Mouse (Mus musculus) stomach, embryonic 16.5 days (tissue): ENCODE results near the gene Tmem107. TPM values are rescaled to one million over a fixed set of nuclear protein-coding genes. Genes with fewer than 3 reads are reported as not detected.

Source experiments
- ATAC-seq: fragments of 200-750 bp; cut with Nextera tagmentation; 2 replicates; pipeline ENCODE4 v1.8.0; 2017; ENCODE audit warnings: moderate number of reproducible peaks, moderate TSS enrichment; ENCODE audit not compliant: insufficient read depth, low FRiP score
- H3K27ac ChIP-seq: fragments of 300-500 bp; sonication (generic); 2 replicates; pipeline ENCODE4 v1.5.1; 2014; ENCODE audit warnings: low read length
- H3K27me3 ChIP-seq: fragments of 300-500 bp; sonication (generic); 2 replicates; pipeline ENCODE4 v1.6.1; 2014; ENCODE audit warnings: low read length, control low read depth, mixed read lengths; ENCODE audit not compliant: control insufficient read depth, insufficient read depth
- H3K36me3 ChIP-seq: fragments of 300-500 bp; sonication (generic); 2 replicates; pipeline ENCODE4 v1.6.1; 2014; ENCODE audit warnings: low read length; ENCODE audit not compliant: control insufficient read depth, insufficient read depth
- H3K4me1 ChIP-seq: fragments of 300-500 bp; sonication (generic); 2 replicates; pipeline ENCODE4 v1.6.1; 2014; ENCODE audit warnings: low read length, control low read depth, mixed read lengths; ENCODE audit not compliant: control insufficient read depth, insufficient read depth
- H3K4me2 ChIP-seq: fragments of 300-500 bp; sonication (generic); 2 replicates; pipeline ENCODE4 v1.6.1; 2014; ENCODE audit warnings: low read depth, low read length, mixed read lengths
- H3K4me3 ChIP-seq: fragments of 300-500 bp; sonication (generic); replicated peaks from 2 replicates; pipeline ENCODE4 v1.5.1; 2014; ENCODE audit warnings: mild to moderate bottlenecking, low read length
- H3K9ac ChIP-seq: fragments of 300-500 bp; sonication (generic); 2 replicates; pipeline ENCODE4 v1.6.1; 2014; ENCODE audit warnings: low read length
- H3K9me3 ChIP-seq: fragments of 300-500 bp; sonication (generic); replicated peaks from 2 replicates; pipeline ENCODE4 v1.6.1; 2016; ENCODE audit warnings: low read length, control low read depth; ENCODE audit not compliant: control insufficient read depth
- WGBS: fragments of 180-500 bp; shearing (Covaris S2); extraction: QIAGEN DNeasy Blood & Tissue Kit; methylation state at CpG from one replicate; pipeline ENCODE4 v1.1.7; 2014; 5-methylcytosine and 5-hydroxymethylcytosine counted together
- polyA plus RNA-seq: library from polyadenylated mRNA; unstranded; fragments of >200 nt; fragmentation: Nextera tagmentation; extraction: Ambion mirVana; gene quantifications from 2 replicates; pipeline ENCODE4 v1.2.1, GENCODE M21; 2015

The Tmem107 gene
- polyA plus RNA-seq, 1 experiment from 2014 or later = 62.1 TPM

GRCm38 (mm10) chr11:69105227-69105626, 34.6 kb downstream of the Tmem107 start:
- Histone ChIP-seq H3K4me2 (no peak overlapping the region), H3K9me3 (no peaks in the 10 kb centered on the region), H3K4me1 (peaks cover 4% of the 10 kb centered on the region), H3K27ac (no peak overlapping the region), H3K4me3 (no peak overlapping the region), H3K27me3 (no peaks in the 10 kb centered on the region), H3K9ac (no peak overlapping the region), H3K36me3 (peaks cover 48% of the 10 kb centered on the region)
- 83% methylated on average over 6 of the region's 6 CpGs for WGBS
- no peak for ATAC-seq

DNA sequence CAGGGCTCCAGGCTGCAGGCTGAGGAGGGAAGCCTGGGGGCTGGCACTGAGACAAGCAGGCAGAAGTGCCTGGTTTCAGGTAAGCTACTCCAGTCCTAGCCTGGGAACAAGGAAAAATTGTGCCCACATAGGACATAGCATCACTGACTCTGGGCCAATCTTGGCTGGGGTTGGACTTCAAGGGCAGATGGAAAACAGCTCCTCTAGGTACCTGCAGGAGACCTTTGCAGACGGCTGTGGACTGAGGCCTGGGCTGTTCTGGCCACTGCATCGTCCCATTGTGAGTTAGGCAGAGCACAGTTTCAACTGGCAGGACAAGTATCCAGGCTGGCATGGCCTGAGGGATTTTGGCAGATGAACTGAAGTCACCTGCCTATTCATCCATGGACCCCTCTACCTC, 35.2 kb downstream of the Tmem107 start:
- Histone ChIP-seq H3K27me3 (no peaks in the 10 kb centered on the region), H3K9me3 (no peaks in the 10 kb centered on the region), H3K4me2 (no peak overlapping the region), H3K27ac (no peak overlapping the region), H3K4me3 (no peak overlapping the region), H3K36me3 (peaks cover 47% of the 10 kb centered on the region), H3K4me1 (no peaks in the 10 kb centered on the region), H3K9ac (no peak overlapping the region)
- 88% methylated on average over 2 of the region's 2 CpGs for WGBS
- no peak for ATAC-seq

DNA sequence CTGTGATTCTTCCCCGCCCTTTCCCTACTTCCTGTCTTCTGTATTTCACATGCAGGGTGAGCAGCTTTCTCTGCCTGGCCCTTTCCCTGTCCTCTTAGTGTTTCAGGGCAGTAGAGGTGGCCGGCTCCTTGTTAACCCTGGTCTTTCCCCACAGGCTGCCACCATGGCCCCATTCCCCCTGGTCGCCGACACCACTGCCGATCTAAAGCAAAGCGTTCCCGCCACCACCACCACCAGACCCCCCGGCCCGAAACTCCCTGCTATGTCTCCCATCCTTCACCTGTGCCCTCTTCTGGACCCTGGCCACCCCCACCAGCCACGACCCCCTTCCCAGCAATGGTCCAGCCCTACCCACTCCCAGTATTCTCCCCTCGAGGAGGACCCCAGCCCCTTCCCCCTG, 35.7 kb downstream of the Tmem107 start:
- H3K27me3 ChIP-seq = no peaks in the 10 kb centered on the region
- H3K9ac ChIP-seq = no peak overlapping the region
- H3K9me3 ChIP-seq = no peaks in the 10 kb centered on the region
- peaks cover 42% of the 10 kb centered on the region for H3K36me3 ChIP-seq
- 92% methylated on average over 11 of the region's 11 CpGs for WGBS
- H3K4me3 ChIP-seq = no peak overlapping the region
- H3K27ac ChIP-seq = no peak overlapping the region
- no peak overlapping the region for H3K4me2 ChIP-seq
- no peaks in the 10 kb centered on the region for H3K4me1 ChIP-seq
- no peak for ATAC-seq

- WGBS = 87% methylated on average over 11 of the region's 11 CpGs
- no peak overlapping the region for H3K27ac ChIP-seq
- no peak for ATAC-seq
- no peaks in the 10 kb centered on the region for H3K4me1 ChIP-seq
- H3K9me3 ChIP-seq = no peaks in the 10 kb centered on the region
- no peak overlapping the region for H3K4me3 ChIP-seq
- H3K27me3 ChIP-seq = no peaks in the 10 kb centered on the region
- no peak overlapping the region for H3K4me2 ChIP-seq
- peaks cover 38% of the 10 kb centered on the region for H3K36me3 ChIP-seq
- no peak overlapping the region for H3K9ac ChIP-seq
These were observed 36.2 kb downstream of the Tmem107 start for GRCm38 (mm10) chr11:69106842-69107241.

DNA sequence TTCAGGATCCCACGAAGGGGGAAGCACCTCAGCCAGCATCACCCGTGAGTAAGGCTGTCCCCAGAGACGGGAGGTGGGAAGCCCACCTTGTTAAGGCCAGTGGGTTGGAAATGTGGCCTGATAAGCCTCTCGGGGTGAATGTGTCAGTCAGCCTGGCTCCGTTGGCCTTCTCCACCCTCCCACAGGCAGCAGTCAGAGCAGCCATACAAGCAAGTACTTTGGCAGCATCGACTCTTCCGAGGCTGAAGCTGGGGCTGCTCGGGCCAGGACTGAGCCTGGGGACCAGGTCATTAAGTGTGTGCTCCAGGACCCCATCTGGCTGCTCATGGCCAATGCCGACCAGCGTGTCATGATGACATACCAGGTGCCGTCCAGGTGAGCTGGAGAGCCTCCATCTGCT, 37.1 kb downstream of the Tmem107 start:
- H3K27ac ChIP-seq = no peak overlapping the region
- no peaks in the 10 kb centered on the region for H3K4me1 ChIP-seq
- no peak for ATAC-seq
- peaks cover 36% of the 10 kb centered on the region for H3K36me3 ChIP-seq
- no peaks in the 10 kb centered on the region for H3K9me3 ChIP-seq
- H3K27me3 ChIP-seq = no peaks in the 10 kb centered on the region
- H3K4me2 ChIP-seq = no peak overlapping the region
- H3K4me3 ChIP-seq = no peak overlapping the region
- no peak overlapping the region for H3K9ac ChIP-seq
- WGBS = 88% methylated on average over 11 of the region's 11 CpGs

DNA sequence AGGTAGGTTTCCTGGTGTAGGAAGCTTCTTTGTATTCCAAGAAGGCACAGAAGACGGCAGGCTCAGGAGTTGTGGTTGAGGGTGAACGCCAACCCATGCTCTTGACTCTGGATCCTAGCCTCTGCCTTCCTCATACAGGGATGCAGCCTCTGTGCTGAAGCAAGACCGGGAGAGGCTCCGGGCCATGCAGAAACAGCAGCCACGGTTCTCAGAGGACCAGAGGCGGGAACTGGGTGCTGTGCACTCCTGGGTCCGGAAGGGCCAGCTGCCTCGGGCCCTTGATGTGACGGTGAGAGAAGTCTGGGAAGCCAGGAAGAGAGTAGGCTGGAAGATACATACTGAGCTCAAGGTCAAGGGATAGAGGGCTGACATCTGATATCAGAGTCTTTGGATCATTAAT, 37.6 kb downstream of the Tmem107 start:
- WGBS = 95% methylated on average over 9 of the region's 9 CpGs
- no peak overlapping the region for H3K4me2 ChIP-seq
- no peak overlapping the region for H3K9ac ChIP-seq
- no peaks in the 10 kb centered on the region for H3K9me3 ChIP-seq
- no peaks in the 10 kb centered on the region for H3K4me1 ChIP-seq
- H3K36me3 ChIP-seq = peaks cover 34% of the 10 kb centered on the region
- H3K27me3 ChIP-seq = no peaks in the 10 kb centered on the region
- no peak overlapping the region for H3K27ac ChIP-seq
- no peak overlapping the region for H3K4me3 ChIP-seq
- ATAC-seq = no peak

- ATAC-seq = no peak
- WGBS = 79% methylated on average over 13 of the region's 13 CpGs
- no peak overlapping the region for H3K4me3 ChIP-seq
- H3K27ac ChIP-seq = no peak overlapping the region
- H3K4me2 ChIP-seq = no peak overlapping the region
- no peaks in the 10 kb centered on the region for H3K27me3 ChIP-seq
- no peak overlapping the region for H3K9ac ChIP-seq
- peaks cover 25% of the 10 kb centered on the region for H3K36me3 ChIP-seq
- H3K9me3 ChIP-seq = no peaks in the 10 kb centered on the region
- H3K4me1 ChIP-seq = no peaks in the 10 kb centered on the region
These were observed 38.7 kb downstream of the Tmem107 start for GRCm38 (mm10) chr11:69109032-69109900.

GRCm38 (mm10) chr11:69110319-69111046, 39.9 kb downstream of the Tmem107 start:
- Histone ChIP-seq H3K27me3 (no peaks in the 10 kb centered on the region), H3K9me3 (no peaks in the 10 kb centered on the region), H3K9ac (peak overlapping the region; percentile 64), H3K4me3 (peak overlapping the region; percentile 53), H3K36me3 (peaks cover 13% of the 10 kb centered on the region), H3K4me1 (no peaks in the 10 kb centered on the region), H3K27ac (no peak overlapping the region; the same call in 1 of the 2 replicates), H3K4me2 (peak overlapping the region; percentile 58)
- 1% methylated on average over 30 of the region's 30 CpGs for WGBS
- peak; percentile 75 for ATAC-seq
